Mouse (Mus musculus) right cerebral cortex, postnatal 25 days (tissue): ENCODE results near the gene Bloc1s4.

Experiments
- DNase-seq: peaks from one replicate; pipeline ENCODE4 v3.0.0; 2022

Gene Bloc1s4

DNA sequence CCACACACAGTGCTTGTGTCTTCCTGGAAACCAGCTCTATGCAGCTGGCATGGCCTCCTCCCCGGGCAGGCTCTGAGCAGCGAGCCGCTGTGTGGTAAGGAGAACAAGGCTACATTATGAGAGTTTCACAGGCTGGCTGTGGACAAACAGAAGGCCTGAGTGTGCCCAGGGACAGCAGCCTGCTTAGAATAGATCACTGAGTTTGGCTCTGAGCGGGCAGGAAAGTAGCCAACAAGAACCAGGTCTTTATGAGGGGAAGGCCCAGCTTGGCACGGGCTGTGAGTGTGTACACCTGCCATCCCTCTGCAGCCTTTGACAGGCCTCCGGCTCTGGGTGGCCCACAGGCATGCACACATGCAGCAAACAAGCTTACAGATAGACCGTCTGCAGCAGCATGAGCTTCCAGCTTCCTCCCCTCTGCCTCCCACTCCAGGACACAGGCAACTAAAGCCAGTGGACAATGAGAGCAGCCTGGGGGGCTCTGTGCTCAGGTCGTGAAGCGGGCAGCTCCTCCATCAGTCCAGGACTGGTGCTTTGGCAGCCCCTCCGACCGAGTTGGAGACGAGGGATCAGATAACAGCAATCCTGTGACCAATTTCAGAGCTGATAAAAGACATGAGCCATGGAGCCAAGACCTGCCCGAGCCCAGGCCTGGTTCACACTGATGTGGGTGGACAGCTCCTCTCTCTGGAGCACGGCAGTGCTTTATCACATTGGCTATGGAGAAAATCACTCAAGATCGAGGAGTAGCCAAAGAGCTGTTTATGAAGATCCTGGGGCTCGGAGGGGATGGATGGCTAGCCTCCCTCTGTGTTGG lies 9.4 kb downstream of the Bloc1s4 start:
- DNase-seq: peak; percentile 41

DNA sequence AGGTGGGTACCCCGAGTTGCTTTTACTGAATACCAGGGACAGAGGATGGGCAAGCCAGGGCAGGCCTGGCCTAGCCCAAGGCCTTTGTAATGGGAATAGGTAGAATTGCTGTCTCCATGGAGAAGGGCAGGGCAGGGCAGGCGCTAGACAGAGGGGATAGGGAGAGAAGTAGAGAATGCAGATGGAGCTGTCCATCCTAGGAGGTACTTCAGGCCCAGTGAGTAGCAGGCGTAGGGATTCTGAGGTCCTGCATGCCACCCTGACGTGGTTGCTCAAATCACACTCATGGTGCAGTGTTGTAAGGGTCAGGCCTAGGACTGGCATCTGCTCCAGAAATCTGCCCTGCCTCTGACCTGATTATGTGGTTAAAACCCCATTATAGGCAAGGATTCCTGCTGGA lies 10.7 kb downstream of the Bloc1s4 start:
- no peak for DNase-seq

DNA sequence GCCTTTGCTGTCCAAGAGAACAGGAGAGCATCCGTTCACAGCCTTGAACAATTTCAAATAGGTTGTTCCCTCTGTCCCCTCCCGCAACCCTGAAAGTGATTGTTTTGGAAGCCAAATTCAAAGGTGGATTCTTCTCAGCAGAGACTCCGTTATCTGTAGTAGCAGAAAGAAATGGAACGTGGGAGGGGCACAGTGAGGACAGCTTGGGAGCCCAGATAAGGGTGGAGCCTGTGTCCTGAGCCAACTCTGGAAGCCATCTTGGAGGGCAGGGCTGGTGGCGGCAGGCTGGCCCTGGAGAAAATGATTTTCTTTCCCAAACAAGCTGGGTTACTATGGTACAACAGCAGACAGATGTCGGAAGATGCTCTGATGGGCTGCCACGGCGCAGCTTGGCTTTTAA lies 12.4 kb downstream of the Bloc1s4 start:
- DNase-seq: no peak

DNA sequence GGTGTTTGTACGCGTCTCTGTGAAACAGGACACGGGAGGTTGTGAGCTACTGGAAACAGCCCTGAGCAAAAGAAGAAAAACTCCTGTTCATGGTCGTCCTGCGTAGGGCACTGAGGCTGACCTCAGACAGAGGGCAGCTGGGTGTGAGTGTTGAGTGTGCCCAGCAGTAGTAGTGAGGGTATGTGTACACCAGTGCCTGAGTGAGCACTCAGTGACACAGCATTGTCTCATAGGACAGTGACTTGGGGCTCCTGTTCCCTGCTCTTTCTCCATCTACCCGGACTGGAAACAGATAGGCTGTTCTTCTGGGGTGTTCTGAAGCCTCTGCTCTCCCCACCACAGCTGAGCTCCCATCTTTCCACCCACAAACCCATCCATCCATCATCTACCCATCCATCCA lies 13.3 kb downstream of the Bloc1s4 start:
- DNase-seq: no peak

DNA sequence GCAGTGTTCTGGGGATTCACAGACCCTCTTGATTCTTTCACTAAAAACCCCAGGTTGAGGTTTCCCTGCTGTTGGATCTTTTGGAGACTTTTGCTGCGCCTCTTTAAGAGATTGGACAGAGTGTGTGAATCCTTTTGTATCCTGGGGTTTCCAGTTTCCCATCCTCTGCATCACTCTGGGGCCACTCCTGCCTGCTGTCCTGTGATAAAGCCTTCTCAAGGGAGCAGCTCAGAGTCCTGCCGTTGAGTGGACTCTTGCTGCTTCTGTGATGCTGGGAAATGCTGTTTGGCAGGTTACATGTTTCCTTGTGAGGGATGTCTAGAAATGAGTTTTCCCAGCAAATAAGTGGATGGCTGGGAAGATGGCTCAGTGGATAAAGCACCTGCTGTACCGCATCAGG lies 15.0 kb downstream of the Bloc1s4 start:
- DNase-seq: no peak

DNA sequence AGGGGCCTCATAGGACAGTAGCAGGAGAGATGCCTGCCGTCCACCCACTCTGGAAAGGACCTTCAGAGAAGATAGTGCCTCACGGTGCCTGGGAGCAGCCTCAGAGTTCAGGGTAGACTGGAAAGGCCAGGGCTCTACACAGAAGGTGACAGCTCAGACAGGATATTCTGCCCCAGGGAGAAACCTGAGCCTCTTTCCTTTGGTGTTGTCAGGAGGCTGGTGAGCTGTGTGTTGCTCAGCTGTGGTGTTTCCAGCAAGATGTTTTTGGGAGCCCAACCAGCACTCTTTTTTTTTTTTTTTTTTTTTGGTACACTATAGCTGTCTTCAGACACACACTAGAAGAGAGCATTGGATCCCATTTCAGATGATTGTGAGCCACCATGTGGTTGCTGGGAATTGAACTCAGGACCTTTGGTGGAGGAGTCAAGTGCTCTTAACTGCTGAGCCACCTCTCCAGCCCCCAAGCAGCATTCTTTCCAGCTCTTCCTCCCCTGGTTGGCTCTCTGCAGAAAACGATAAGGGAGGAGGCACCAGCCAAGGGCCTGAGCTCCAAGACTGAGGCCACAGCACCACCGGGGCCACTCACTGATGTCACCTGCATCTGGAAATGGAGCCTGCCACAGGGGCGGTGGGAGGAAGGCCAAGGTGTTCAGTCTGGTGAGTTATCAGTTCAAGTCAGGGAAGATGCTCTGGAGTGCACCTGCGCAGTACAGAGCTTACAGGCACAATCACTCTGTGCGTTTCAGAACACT lies 16.4 kb downstream of the Bloc1s4 start:
- DNase-seq: no peak

DNA sequence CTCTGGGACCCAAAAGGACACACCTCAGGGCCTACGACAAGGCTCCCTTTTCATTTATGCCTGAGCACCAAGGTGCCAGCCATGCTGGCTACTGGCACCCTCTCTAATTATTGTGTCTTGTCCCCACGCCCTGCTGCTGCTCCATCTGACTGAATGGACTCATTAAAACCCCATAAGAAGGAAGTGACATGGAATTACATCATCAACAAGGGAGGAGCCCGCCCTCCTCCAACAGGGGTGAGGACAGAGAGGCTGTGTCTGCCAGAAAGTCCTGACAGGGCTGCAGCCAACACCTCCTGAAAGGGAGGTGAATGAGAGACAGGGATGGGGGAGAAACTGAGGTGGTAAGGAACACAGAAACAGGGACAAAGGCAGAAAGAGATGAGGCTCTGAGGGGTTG lies 17.8 kb downstream of the Bloc1s4 start:
- no peak for DNase-seq

DNA sequence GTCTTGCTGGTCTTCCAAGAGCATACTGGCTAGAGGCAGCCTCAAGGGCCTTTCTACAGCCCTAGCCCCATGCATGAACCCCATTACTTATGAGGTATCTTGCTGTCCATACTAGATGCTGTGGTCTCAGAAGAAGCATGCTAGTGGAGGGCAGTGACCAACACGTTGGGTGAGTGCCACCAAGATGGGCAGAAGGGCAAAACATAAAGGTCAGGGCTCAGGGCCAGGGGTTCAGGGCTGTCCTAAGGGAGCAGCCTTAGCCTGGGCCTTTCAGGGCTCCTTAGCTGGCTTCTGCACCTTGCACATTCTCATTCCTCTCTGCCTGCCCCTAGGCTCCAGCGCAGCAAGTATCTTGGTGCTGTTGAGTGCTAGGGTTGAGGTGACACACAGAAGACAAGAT lies 18.5 kb downstream of the Bloc1s4 start:
- DNase-seq: no peak

DNA sequence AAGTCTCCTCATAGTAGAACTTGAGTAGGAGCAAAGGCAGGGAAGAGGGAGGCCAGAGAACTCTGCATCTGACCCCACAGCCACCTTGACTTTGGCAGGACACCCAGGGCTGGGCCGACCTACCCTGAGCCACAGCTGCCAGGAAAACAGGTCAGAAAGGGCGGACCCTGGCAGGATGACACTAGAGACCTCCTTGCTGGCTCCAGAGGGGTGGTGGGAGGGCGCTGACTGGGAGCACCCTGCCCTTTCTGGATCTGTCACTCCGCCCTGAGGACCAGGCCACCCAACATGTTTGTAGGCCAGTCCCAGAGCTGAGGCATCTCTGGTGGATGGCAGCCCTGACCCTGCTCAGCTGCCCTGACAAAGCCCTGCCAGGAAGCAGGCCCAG lies 19.4 kb downstream of the Bloc1s4 start:
- DNase-seq: no peak

DNA sequence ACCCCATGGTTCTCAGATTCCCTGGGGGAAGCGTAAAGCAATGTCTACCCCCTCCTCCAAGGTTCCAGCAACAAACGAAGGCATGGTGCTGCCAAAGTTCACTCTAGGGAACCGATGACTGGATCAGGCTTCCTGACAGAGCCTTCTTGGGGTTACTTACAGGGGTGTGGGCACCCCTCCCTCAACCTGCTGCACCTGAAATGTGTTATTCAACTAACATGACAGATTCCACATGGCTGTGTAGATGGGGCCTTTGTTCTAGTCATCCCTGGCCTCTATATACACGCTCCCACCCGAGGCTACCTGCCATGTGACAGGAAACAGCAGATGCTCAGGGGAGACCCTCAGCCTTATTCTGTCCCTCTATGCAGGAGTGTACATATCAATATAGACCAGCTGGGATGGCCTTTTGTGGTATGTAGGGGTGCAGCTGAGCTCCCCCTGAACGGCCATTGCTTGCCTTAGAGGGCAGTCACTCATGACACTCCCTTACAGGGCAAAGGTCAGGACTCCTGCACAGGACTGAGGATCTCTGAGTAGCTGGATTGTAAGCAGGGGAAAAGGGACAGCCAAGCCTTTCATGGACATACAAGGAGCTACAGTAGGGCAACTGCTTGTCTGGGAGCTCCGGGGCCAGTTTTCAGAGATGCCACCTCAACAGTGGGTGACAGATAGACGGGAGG lies 19.9 kb downstream of the Bloc1s4 start:
- no peak for DNase-seq

DNA sequence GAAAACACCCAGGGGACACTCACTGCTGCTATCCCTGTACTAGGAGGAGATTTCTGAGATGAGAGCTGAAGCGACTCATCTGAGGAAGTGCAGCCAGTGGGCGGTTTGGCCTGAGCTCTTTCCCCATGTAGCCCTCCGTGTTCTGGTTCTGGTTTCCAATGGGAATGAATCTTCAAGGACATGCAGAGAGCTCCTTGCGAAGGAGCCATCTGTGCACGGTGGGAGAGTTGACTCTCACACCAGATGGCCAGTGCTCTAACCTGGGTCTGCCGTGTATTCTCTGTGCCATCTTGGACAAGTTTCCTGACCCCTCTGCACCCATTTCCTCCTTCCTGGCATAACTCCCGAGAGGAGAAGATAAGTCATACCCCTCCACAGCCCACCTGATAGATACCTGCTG lies 20.7 kb downstream of the Bloc1s4 start:
- no peak for DNase-seq

DNA sequence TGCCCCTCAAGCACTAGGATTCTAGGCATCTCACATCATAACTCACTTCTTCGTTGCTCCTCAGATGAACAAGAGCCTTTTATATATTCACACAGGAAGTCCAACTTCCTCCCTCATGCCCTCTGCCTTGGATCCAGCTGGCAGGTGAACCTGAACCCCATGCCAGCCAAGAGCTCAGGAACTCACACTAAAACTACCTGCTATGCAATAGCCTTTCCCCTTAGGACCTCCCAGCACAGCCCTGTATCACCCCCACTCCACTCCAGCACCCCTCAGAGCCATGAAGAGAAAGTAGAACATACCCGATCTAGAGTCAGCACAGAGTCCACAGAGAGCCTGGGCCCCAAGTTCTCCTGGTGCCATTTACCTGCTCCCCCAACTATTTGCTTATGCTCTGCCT lies 21.3 kb downstream of the Bloc1s4 start:
- no peak for DNase-seq

DNA sequence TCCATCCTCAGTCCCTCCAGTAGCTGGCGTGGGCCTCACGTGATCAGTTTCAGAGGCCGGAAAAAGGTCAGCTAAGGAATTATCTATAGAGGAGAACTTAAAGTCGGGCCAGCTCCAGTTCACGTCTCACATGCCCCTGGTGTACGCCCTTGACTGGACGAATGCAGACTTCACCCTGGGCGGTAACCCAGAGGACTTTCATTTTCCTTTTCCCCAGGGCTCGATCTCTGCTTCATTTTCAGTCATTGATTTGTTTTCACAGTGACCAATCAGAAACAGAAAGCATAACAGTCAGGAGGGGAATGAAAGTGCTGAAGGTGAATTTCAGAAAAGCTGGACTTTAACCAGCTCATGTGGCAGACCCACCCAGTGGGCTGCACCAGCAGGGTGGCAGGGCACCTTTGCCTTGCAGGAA lies 22.1 kb downstream of the Bloc1s4 start:
- DNase-seq: no peak

DNA sequence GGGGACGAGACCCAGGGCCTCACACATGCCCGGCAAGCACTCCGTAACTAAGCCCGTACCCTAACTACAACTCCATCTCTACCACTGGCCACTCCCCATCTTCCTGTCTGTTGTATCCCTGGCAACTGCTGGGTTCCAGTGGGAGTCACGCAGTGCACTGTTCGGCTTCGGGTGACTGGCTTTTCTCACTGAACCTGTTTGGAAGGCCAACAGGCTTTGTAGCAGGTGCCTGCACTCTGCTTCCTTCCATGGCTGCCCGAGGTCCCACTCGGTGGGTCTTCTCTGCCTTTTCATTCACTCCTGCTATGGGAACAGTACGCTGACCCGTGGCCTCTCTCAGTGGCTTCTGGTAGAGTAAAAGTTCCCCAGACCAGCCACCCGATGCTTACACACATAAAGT lies 22.6 kb downstream of the Bloc1s4 start:
- DNase-seq: no peak

DNA sequence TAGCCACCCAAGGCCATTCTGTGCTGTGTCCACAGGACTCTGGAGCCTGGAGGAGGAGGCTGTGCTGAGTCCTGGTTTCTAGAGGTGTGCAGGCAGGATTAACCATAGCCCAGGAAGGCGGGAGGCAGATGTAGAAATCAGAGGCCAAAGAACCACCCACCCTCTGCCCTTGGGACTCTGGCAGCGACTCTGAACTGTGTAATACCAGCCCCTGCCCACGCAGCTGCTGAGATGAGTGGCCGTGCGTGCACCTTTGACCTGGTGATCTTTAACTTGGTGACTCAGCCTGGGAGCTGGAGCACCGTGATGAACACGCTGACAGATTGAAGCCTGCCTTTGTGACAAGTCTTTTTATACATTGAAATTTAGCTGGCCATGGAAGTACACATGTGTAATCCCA lies 24.2 kb downstream of the Bloc1s4 start:
- no peak for DNase-seq

DNA sequence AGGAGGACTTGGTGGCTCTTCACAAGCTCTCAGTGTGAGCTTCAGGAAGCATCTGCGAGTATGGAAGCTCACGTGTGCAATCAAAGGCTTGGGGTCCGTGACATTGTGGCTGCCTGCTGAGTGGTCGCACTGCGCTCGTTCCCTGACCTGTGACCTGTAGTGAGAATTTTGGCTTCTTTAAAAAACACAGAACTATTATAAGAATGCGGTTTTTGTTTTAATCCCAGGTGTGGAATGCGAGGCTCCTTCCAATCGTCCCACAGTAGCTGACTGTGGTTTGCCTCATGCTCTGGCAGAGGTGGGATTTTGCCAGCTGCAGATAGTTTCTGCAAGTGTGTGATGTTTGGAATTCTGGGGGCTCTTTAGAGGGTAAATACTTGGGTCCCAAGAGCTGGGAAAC lies 25.1 kb downstream of the Bloc1s4 start:
- DNase-seq: no peak

DNA sequence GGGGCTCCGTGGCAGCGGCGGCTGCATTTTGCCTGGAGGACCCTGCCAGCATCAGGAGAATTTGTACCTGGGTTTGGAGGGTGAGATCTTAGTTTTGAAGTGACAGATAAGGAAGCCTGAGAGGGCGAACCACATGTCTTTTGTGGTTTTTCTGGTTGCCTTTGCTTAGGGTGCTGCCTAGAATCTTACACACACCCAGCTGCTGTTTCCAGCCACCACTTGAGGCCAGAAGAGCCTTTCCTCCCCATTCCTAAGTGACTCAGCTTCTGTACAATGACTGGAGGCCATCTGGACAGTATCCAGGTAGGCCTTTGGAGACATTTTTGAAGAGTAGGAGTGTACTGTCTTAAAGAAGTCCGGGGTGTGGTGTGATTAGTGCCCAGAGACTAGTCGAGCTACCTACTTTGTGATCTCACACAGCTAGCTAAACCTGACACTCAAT lies 26.0 kb downstream of the Bloc1s4 start:
- no peak for DNase-seq

DNA sequence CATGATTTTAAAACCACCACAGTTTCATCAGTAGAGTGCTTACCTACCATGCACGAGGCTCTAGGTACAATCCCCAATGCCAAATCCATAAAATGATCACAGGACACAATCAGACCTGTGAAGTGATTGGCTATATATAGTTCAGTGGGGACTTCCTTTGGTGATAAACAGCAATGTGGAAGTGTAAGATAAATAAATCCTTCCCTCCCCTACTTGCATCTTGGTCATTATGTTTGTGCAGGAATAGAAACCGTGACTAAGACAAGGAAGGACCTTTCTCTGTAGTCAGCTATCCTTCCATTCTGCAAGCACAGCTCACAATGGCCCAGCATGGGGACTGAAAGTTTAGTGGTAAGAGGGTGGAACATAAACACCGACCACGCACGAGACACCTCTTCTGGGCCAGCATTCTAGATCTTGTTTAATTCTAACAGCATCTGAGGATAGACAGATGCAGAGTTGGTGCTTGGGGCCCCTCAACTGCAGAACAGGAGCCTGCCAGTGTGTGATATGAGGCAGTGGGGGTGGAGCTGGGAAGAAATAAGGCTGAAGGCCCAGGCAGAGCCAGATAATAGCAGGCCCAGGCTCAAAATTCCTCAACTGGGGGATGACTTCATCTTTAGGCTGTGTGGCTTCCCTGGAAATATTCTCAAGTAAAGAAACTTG lies 27.6 kb downstream of the Bloc1s4 start:
- no peak for DNase-seq

DNA sequence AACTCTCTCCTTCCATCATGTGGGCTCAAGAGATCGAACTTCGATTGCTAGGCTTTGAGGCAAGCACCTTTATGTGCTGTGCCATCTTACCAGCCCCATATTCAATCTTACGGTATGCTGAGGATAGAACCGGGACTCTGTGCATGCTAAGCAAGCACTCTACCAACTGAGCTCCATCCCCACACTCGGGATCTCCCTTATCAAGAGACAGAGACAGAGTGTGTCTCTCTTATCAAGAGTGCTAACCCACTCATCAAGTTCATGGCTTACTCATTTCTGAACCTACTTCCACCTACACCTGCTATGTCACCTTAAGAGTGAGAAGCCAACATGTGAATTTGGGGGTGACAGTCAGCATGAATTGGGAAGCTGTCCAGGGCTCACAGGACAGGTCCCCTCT lies 28.2 kb downstream of the Bloc1s4 start:
- no peak for DNase-seq

DNA sequence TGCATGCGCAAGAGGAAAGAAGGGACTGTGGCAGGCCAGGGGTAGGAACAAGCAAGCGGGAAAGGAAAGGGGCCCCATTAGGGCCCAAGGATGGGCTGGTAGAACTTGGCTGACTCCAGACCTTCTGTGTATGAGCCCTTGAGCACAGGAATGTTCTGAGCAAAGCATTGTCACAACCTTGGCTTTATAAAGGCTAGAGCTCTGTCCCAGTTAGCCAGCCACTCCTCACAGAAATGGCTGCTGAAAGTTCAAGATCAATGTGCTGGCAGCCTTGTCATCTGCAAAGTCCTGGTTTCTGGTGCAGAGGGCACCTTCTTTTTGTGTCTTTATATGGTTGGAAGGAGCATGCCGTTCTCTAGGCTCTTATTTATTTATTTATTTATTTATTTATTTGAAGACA lies 28.8 kb downstream of the Bloc1s4 start:
- DNase-seq: no peak

DNA sequence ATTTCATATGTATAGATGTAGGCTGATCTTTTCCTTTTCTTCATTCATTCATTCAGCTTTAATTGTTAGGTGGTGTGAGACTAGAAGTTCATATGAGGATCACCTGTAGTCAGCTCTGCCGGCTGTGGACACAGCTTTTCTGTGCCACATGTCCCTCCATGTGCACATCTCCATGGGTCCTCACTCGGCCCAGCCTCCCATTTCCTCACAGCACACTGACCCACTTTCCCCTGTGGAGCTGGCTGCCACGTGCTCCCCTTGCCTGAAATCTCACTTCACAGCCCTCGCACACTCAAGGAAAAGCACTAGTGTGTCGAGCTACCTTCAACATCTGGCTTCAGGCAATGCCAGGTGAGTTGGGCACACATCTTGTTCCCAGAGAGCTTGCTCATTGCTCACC lies 29.3 kb downstream of the Bloc1s4 start:
- DNase-seq: no peak

DNA sequence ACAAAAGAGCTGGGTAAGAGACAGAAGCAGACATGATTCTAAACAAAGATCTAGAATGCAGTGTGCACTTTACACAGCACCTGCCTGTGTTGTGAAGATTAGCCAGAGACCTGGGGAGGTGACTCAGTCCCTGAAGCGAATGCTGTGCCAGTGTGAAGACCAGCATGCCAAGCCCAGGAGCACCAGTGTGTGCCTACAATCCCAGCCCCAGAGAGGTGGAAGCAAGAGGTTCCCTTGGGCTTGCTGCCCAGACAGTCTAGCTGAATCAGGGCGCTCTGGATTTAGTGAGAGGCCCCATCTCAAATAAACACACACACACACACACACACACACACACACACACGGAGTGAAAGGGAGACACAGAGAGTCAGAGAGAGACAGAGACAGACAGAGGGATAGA lies 30.6 kb downstream of the Bloc1s4 start:
- DNase-seq: no peak

DNA sequence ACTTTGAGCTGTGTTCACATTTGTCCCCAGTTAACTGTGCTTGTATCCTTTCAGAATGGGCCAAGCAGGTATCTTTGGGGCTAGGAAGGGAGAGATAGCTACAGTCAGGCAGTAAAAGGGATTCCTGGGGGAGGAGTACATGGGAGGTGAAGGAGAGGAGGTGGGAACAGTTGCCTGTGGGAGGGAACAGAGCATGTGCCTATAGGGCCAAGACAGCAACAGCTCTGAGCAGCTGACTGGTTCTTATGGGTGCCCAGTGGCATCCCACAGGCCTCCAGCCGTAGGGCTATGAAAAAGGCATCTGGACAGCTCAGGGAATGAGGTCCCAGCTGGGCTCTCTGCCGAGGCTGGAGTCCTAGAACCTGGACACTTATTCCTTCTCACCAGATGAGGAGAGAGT lies 31.6 kb downstream of the Bloc1s4 start:
- DNase-seq: no peak
